Mouse (Mus musculus): Measurements from ENCODE around the gene Rita1. TPM values are rescaled to one million over a fixed set of nuclear protein-coding genes. Genes with fewer than 3 reads are reported as not detected.

Gene Rita1
- total and polyA plus RNA-seq, 3 experiments, result 14.2 to 16.0 (median 15.3) TPM

- Histone ChIP-seq H3K36me3 (ENCODE audit: control insufficient read depth, insufficient read depth, low read length) (no peaks in the 10 kb centered on the region), H3K79me2 (replicated peaks; ENCODE audit: control insufficient read depth, insufficient read depth, low read length) (no peaks in the 10 kb centered on the region), H3K4me3 (no peak overlapping the region), H3K27me3 (ENCODE audit: control insufficient read depth, insufficient read depth, low read length) (peaks cover 4% of the 10 kb centered on the region), H3K4me1 (ENCODE audit: control insufficient read depth, insufficient read depth, low read length) (0 out of 2 replicates have a peak, but pooled peaks cover 1% of the 10 kb centered on the region), H3K27ac (no peak overlapping the region), H3K9ac (ENCODE audit: low read depth, low read length) (no peak overlapping the region)
- no peak for TF ChIP-seq CTCF (IDR thresholded peaks at IDR 0.05)
- TF ChIP-seq POLR2A (IDR thresholded peaks at IDR 0.05; ENCODE audit: insufficient read depth, low read depth, low read length), result no peak
- TF ChIP-seq EP300 (IDR thresholded peaks at IDR 0.05; ENCODE audit: insufficient read depth, low read depth, low read length), result no peak
- intact Hi-C loops (cut with DNase I), result no loop called here
- WGBS, result 21% methylated on average over 6 of the region's 6 CpGs
- DNase-seq, result no peak
Observed at GRCm38 (mm10) chr5:120645851-120646250, 33.5 kb upstream of the Rita1 start.

GRCm38 (mm10) chr5:120644227-120644626, 31.8 kb upstream of the Rita1 start:
- 38% methylated on average over 3 of the region's 3 CpGs for WGBS
- DNase-seq, result no peak

GRCm38 (mm10) chr5:120643365-120644085, 31.1 kb upstream of the Rita1 start:
- Histone ChIP-seq H3K9ac (ENCODE audit: low read depth, low read length) (no peak overlapping the region), H3K36me3 (ENCODE audit: control insufficient read depth, insufficient read depth, low read length) (no peaks in the 10 kb centered on the region), H3K4me1 (ENCODE audit: control insufficient read depth, insufficient read depth, low read length) (peaks cover 3% of the 10 kb centered on the region; the same call in 1 of the 2 replicates), H3K4me3 (no peak overlapping the region), H3K27me3 (ENCODE audit: control insufficient read depth, insufficient read depth, low read length) (peaks cover under 1% of the 10 kb centered on the region), H3K79me2 (replicated peaks; ENCODE audit: control insufficient read depth, insufficient read depth, low read length) (no peaks in the 10 kb centered on the region), H3K27ac (no peak overlapping the region)
- DNase-seq, result no peak
- intact Hi-C loops (cut with DNase I), result no loop called here
- WGBS, result 18% methylated on average over 14 of the region's 14 CpGs
- TF ChIP-seq POLR2A (IDR thresholded peaks at IDR 0.05; ENCODE audit: insufficient read depth, low read depth, low read length), result no peak
- TF ChIP-seq CTCF (IDR thresholded peaks at IDR 0.05), result no peak
- no peak for TF ChIP-seq EP300 (IDR thresholded peaks at IDR 0.05; ENCODE audit: insufficient read depth, low read depth, low read length)

More at GRCm38 (mm10) chr5:120644227-120644626, 31.8 kb upstream of the Rita1 start:
- peaks cover 3% of the 10 kb centered on the region for H3K27me3 ChIP-seq (ENCODE audit: control insufficient read depth, insufficient read depth, low read length)
- no peak overlapping the region for H3K27ac ChIP-seq
- H3K79me2 ChIP-seq (replicated peaks; ENCODE audit: control insufficient read depth, insufficient read depth, low read length), result no peaks in the 10 kb centered on the region
- TF ChIP-seq POLR2A (IDR thresholded peaks at IDR 0.05; ENCODE audit: insufficient read depth, low read depth, low read length) (no peak), CTCF (IDR thresholded peaks at IDR 0.05) (no peak), EP300 (IDR thresholded peaks at IDR 0.05; ENCODE audit: insufficient read depth, low read depth, low read length) (no peak)
- no peak overlapping the region for H3K9ac ChIP-seq (ENCODE audit: low read depth, low read length)
- H3K4me3 ChIP-seq, result no peak overlapping the region
- intact Hi-C loops (cut with DNase I), result no loop called here
- no peaks in the 10 kb centered on the region for H3K36me3 ChIP-seq (ENCODE audit: control insufficient read depth, insufficient read depth, low read length)
- peaks cover 3% of the 10 kb centered on the region; the same call in 1 of the 2 replicates for H3K4me1 ChIP-seq (ENCODE audit: control insufficient read depth, insufficient read depth, low read length)

- Histone ChIP-seq H3K79me2 (replicated peaks; ENCODE audit: control insufficient read depth, insufficient read depth, low read length) (no peaks in the 10 kb centered on the region), H3K9ac (ENCODE audit: low read depth, low read length) (no peak overlapping the region), H3K4me1 (ENCODE audit: control insufficient read depth, insufficient read depth, low read length) (peaks cover 1% of the 10 kb centered on the region; the same call in 1 of the 2 replicates), H3K36me3 (ENCODE audit: control insufficient read depth, insufficient read depth, low read length) (no peaks in the 10 kb centered on the region), H3K4me3 (no peak overlapping the region), H3K27ac (no peak overlapping the region), H3K27me3 (ENCODE audit: control insufficient read depth, insufficient read depth, low read length) (no peaks in the 10 kb centered on the region)
- 91% methylated on average over 7 of the region's 7 CpGs for WGBS
- no peak for DNase-seq
- intact Hi-C loops (cut with DNase I), result no loop called here
- no peak for TF ChIP-seq EP300 (IDR thresholded peaks at IDR 0.05; ENCODE audit: insufficient read depth, low read depth, low read length)
- no peak for TF ChIP-seq CTCF (IDR thresholded peaks at IDR 0.05)
- no peak for TF ChIP-seq POLR2A (IDR thresholded peaks at IDR 0.05; ENCODE audit: insufficient read depth, low read depth, low read length)
Observed at GRCm38 (mm10) chr5:120640094-120640493, 27.7 kb upstream of the Rita1 start.

GRCm38 (mm10) chr5:120635633-120636032, 23.2 kb upstream of the Rita1 start:
- H3K79me2 ChIP-seq (replicated peaks; ENCODE audit: control insufficient read depth, insufficient read depth, low read length), result no peaks in the 10 kb centered on the region
- intact Hi-C loops (cut with DNase I), result no loop called here
- H3K36me3 ChIP-seq (ENCODE audit: control insufficient read depth, insufficient read depth, low read length), result no peaks in the 10 kb centered on the region
- H3K9ac ChIP-seq (ENCODE audit: low read depth, low read length), result no peak overlapping the region
- H3K27me3 ChIP-seq (ENCODE audit: control insufficient read depth, insufficient read depth, low read length), result no peaks in the 10 kb centered on the region
- H3K27ac ChIP-seq, result no peak overlapping the region
- no peak overlapping the region for H3K4me3 ChIP-seq
- H3K4me1 ChIP-seq (ENCODE audit: control insufficient read depth, insufficient read depth, low read length), result peaks cover 1% of the 10 kb centered on the region; the same call in 1 of the 2 replicates
- no peak for DNase-seq
- no peak for TF ChIP-seq CTCF (IDR thresholded peaks at IDR 0.05)
- no peak for TF ChIP-seq POLR2A (IDR thresholded peaks at IDR 0.05; ENCODE audit: insufficient read depth, low read depth, low read length)
- TF ChIP-seq EP300 (IDR thresholded peaks at IDR 0.05; ENCODE audit: insufficient read depth, low read depth, low read length), result no peak
- WGBS, result 82% methylated on average over 5 of the region's 5 CpGs

- 48% methylated on average over 5 of the region's 5 CpGs for WGBS
- H3K9ac ChIP-seq (ENCODE audit: low read depth, low read length), result no peak overlapping the region
Observed at GRCm38 (mm10) chr5:120634860-120635259, 22.5 kb upstream of the Rita1 start.

More at GRCm38 (mm10) chr5:120634860-120635259, 22.5 kb upstream of the Rita1 start:
- H3K36me3 ChIP-seq (ENCODE audit: control insufficient read depth, insufficient read depth, low read length), result no peaks in the 10 kb centered on the region
- no peak overlapping the region for H3K4me3 ChIP-seq
- DNase-seq, result no peak
- H3K79me2 ChIP-seq (replicated peaks; ENCODE audit: control insufficient read depth, insufficient read depth, low read length), result no peaks in the 10 kb centered on the region
- H3K27me3 ChIP-seq (ENCODE audit: control insufficient read depth, insufficient read depth, low read length), result no peaks in the 10 kb centered on the region
- intact Hi-C loops (cut with DNase I), result no loop called here
- no peak overlapping the region for H3K27ac ChIP-seq
- no peaks in the 10 kb centered on the region for H3K4me1 ChIP-seq (ENCODE audit: control insufficient read depth, insufficient read depth, low read length)
- TF ChIP-seq EP300 (IDR thresholded peaks at IDR 0.05; ENCODE audit: insufficient read depth, low read depth, low read length), result no peak
- no peak for TF ChIP-seq CTCF (IDR thresholded peaks at IDR 0.05)
- TF ChIP-seq POLR2A (IDR thresholded peaks at IDR 0.05; ENCODE audit: insufficient read depth, low read depth, low read length), result no peak

All from heart, adult 2 months (tissue).